Mouse (Mus musculus) ES-Bruce4 (cell line): ENCODE results near the gene Epc2. TPM values are rescaled to one million over a fixed set of nuclear protein-coding genes. Genes with fewer than 3 reads are reported as not detected.

Experiments
- H3K27ac ChIP-seq: 2 replicates; pipeline ENCODE4 v1.5.1; 2012; ENCODE audit warnings: low read length, inconsistent platforms; ENCODE audit not compliant: insufficient read depth
- H3K27me3 ChIP-seq: 2 replicates; pipeline ENCODE4 v1.6.1; 2012; ENCODE audit warnings: mild to moderate bottlenecking, low read length, inconsistent platforms; ENCODE audit not compliant: control insufficient read depth, poor library complexity, insufficient read depth, severe bottlenecking
- H3K36me3 ChIP-seq: 2 replicates; pipeline ENCODE4 v1.6.1; 2012; ENCODE audit warnings: inconsistent platforms, mild to moderate bottlenecking, low read length, moderate library complexity; ENCODE audit not compliant: control insufficient read depth, poor library complexity, insufficient read depth, severe bottlenecking
- H3K4me1 ChIP-seq: one replicate; pipeline ENCODE4 v1.8.1; 2011; ENCODE audit warnings: low read length; ENCODE audit not compliant: control insufficient read depth, insufficient read depth
- H3K4me3 ChIP-seq: 2 replicates; pipeline ENCODE4 v1.5.1; 2011; ENCODE audit warnings: low read depth, mild to moderate bottlenecking, low read length
- H3K9ac ChIP-seq: 2 replicates; pipeline ENCODE4 v1.6.1; 2012; ENCODE audit warnings: low read depth, mild to moderate bottlenecking, inconsistent platforms; ENCODE audit not compliant: poor library complexity, severe bottlenecking
- H3K9me3 ChIP-seq: replicated peaks from 2 replicates; pipeline ENCODE4 v1.6.1; 2012; ENCODE audit warnings: mild to moderate bottlenecking, low read length, inconsistent platforms; ENCODE audit not compliant: control insufficient read depth, poor library complexity, insufficient read depth, severe bottlenecking
- CTCF ChIP-seq: IDR thresholded peaks from one replicate; pipeline ENCODE4 v1.8.1; 2011; ENCODE audit warnings: low read depth, low read length
- EP300 ChIP-seq: IDR thresholded peaks from 2 replicates; pipeline ENCODE4 v1.6.1; 2011; ENCODE audit warnings: low read depth, low read length; ENCODE audit not compliant: insufficient read depth
- POLR2A ChIP-seq: IDR thresholded peaks from one replicate; pipeline ENCODE4 v1.8.1; 2011; ENCODE audit warnings: low read length; ENCODE audit not compliant: insufficient read depth
- polyA plus RNA-seq: library from polyadenylated mRNA; stranded (reverse); fragments of >200 nt; gene quantifications from 2 replicates; pipeline ENCODE4 v1.2.4, GENCODE M21; 2011; ENCODE audit warnings: low read depth; ENCODE audit not compliant: missing spikeins, insufficient read depth, insufficient read length

The Epc2 gene
- polyA plus RNA-seq, 1 experiment: 38.8 TPM

GRCm38 (mm10) chr2:49572684-49573083 lies 121.4 kb downstream of the Epc2 start:
- Histone ChIP-seq H3K27me3 (no peaks in the 10 kb centered on the region), H3K9me3 (no peaks in the 10 kb centered on the region), H3K27ac (no peak overlapping the region), H3K4me1 (no peaks in the 10 kb centered on the region), H3K4me3 (no peak overlapping the region), H3K36me3 (no peaks in the 10 kb centered on the region), H3K9ac (no peak overlapping the region)
- no peak for TF ChIP-seq POLR2A

GRCm38 (mm10) chr2:49573282-49573681 lies 122.0 kb downstream of the Epc2 start:
- Histone ChIP-seq H3K9ac (no peak overlapping the region), H3K27ac (no peak overlapping the region)

GRCm38 (mm10) chr2:49580585-49580984 lies 129.3 kb downstream of the Epc2 start:
- H3K9me3 ChIP-seq: no peaks in the 10 kb centered on the region
- no peak overlapping the region for H3K9ac ChIP-seq
- H3K4me3 ChIP-seq: no peak overlapping the region
- no peaks in the 10 kb centered on the region for H3K36me3 ChIP-seq
- H3K4me1 ChIP-seq: no peaks in the 10 kb centered on the region
- TF ChIP-seq EP300 (no peak), CTCF (no peak), POLR2A (no peak)
- no peaks in the 10 kb centered on the region for H3K27me3 ChIP-seq
- no peak overlapping the region for H3K27ac ChIP-seq

More at GRCm38 (mm10) chr2:49573282-49573681, 122.0 kb downstream of the Epc2 start:
- H3K36me3 ChIP-seq: no peaks in the 10 kb centered on the region
- H3K4me1 ChIP-seq: no peaks in the 10 kb centered on the region
- no peak for TF ChIP-seq CTCF
- no peak for TF ChIP-seq EP300
- TF ChIP-seq POLR2A: no peak
- H3K9me3 ChIP-seq: no peaks in the 10 kb centered on the region
- no peak overlapping the region for H3K4me3 ChIP-seq
- H3K27me3 ChIP-seq: no peaks in the 10 kb centered on the region

GRCm38 (mm10) chr2:49582546-49582945 lies 131.3 kb downstream of the Epc2 start:
- Histone ChIP-seq H3K27ac (no peak overlapping the region), H3K36me3 (no peaks in the 10 kb centered on the region), H3K9ac (no peak overlapping the region), H3K9me3 (no peaks in the 10 kb centered on the region; the same call in 1 of the 2 replicates), H3K4me1 (no peaks in the 10 kb centered on the region), H3K4me3 (no peak overlapping the region), H3K27me3 (no peaks in the 10 kb centered on the region)
- no peak for TF ChIP-seq POLR2A
- no peak for TF ChIP-seq CTCF
- no peak for TF ChIP-seq EP300

GRCm38 (mm10) chr2:49583311-49583710 lies 132.0 kb downstream of the Epc2 start:
- no peaks in the 10 kb centered on the region for H3K36me3 ChIP-seq
- TF ChIP-seq EP300 (no peak), POLR2A (no peak), CTCF (no peak)
- no peak overlapping the region for H3K9ac ChIP-seq
- no peaks in the 10 kb centered on the region for H3K4me1 ChIP-seq
- H3K27ac ChIP-seq: no peak overlapping the region
- no peaks in the 10 kb centered on the region; the same call in 1 of the 2 replicates for H3K9me3 ChIP-seq
- no peak overlapping the region for H3K4me3 ChIP-seq
- no peaks in the 10 kb centered on the region for H3K27me3 ChIP-seq

GRCm38 (mm10) chr2:49590450-49590849 lies 139.2 kb downstream of the Epc2 start:
- Histone ChIP-seq H3K9me3 (no peaks in the 10 kb centered on the region; the same call in 1 of the 2 replicates), H3K4me1 (no peaks in the 10 kb centered on the region), H3K9ac (no peak overlapping the region), H3K27me3 (no peaks in the 10 kb centered on the region), H3K4me3 (no peak overlapping the region), H3K27ac (no peak overlapping the region), H3K36me3 (no peaks in the 10 kb centered on the region)
- TF ChIP-seq CTCF (no peak), EP300 (no peak)

GRCm38 (mm10) chr2:49592926-49593325 lies 141.6 kb downstream of the Epc2 start:
- no peaks in the 10 kb centered on the region for H3K9me3 ChIP-seq
- no peaks in the 10 kb centered on the region for H3K27me3 ChIP-seq
- H3K9ac ChIP-seq: no peak overlapping the region
- TF ChIP-seq POLR2A: no peak
- TF ChIP-seq EP300: no peak
- no peak for TF ChIP-seq CTCF
- no peak overlapping the region for H3K27ac ChIP-seq
- no peaks in the 10 kb centered on the region for H3K36me3 ChIP-seq
- H3K4me3 ChIP-seq: no peak overlapping the region
- H3K4me1 ChIP-seq: no peaks in the 10 kb centered on the region
